Mouse (Mus musculus): Measurements from ENCODE around the gene Akt3.

DNA sequence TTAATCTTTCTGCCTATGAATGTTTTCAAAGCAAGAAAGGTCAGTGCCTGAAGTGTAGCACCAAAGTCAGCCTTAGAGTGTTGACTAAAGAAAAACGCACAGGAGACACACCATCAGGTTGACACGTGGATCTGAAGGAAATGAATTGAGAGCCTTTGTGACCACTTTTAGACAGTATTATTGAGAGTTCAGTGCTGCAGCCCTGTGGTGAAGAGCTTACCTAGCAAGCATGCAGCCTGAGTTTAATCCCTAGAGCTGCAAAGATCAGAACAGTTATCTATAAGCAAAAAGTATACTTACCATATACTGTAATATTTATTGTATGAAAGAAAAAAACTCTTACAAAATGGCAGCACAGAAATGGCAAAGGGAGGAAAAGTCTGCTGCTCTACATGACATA, 219.6 kb downstream of the Akt3 start:
- TF ChIP-seq EP300 (IDR thresholded peaks at IDR 0.05), result no peak
- TF ChIP-seq CTCF (IDR thresholded peaks at IDR 0.05), result peak; percentile 13; the same call in 1 of the 2 replicates
